Mouse (Mus musculus): Measurements from ENCODE around the gene Olfr1116.
"Not testable (repeated sequence)": the region's sequence is repeated elsewhere in the genome, so short reads cannot be mapped to it uniquely, and the experiment has no call there.

The Olfr1116 gene

DNA sequence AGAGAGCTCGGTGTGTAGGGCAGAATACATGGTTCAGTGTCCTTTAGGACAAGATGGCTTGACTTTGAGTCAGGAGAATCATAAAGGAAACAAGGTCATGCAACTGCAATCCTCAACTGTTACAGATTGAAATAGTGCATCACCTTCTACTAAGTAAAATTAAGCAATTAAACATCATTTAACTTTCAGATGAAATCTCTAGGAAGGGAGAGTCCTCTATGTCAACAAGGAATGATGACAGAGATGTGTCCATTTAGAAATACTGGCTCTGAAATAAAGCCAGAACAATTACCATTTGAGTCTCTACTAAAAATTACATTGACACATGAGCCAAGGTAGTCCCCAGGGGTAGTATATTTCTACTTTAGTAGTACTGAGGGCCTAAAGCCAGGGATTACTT, at the start of gene Olfr1116:
Olfr1116 (plus strand) TSS at position 301 of the 400 bp plus-strand sequence.
- DNase-seq (ENCODE audit: low spot score) = no peak

DNA sequence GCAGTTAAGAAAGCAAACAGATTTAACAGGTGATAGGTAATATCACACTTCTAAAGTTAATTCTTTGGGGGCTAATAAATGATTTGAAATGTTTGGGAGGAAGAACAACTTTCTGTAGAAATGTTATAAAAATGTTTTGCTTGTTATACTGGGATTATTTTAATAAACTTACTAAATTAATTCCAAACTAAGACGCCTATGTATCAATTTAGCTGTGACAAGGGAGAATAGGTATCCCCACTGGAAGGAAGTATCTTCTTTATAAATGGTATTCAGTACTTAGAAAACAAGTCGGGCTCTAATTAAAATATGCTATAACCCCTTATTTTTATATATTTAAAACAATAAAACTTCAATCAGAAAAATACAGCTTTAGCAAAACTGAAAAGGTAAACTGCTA, 19.6 kb upstream of the Olfr1116 start, which contains the start of gene Olfr1115:
Olfr1115 (plus strand) TSS at position 301 of the 400 bp plus-strand sequence.
- DNase-seq (ENCODE audit: low spot score) = no peak

DNA sequence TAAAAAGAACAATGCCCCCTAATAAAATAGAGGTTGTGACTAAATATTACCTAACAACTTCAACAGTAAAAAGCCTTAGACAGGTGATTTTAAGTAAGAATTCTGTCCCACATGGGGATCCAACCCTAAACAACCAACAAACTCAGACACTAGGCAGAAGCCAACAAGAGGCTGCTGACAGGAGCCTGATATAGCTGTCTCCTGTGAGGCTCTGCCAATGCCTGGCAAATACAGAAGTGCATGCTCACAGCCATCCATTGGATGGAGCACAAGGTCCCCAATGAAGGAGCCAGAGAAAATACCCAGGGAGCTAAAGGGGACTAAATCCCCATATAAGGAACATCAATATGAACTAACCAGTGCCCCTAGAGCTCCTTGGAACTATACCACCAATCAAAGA, 26.6 kb downstream of the Olfr1116 start:
- not testable (repeated sequence) for DNase-seq (ENCODE audit: low spot score)

DNA sequence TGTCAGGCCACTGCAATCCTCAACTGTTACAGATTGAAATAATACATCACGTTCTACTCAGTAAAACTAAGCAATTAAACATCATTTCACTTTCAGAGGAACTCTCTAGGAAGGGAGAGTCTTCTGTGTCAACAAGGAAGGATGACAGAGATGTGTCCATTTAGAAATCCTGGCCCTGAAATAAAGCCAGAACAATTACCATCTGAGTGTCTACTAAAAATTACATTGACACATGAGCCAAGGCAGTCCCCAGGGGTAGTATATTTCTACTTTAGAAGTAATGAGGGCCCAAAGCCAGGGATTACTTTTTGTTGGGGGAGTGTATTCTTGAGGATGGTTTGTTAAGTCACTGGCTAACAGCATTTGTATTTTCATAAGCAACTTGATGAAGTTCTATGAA, 39.9 kb downstream of the Olfr1116 start, which contains the start of gene Olfr1118:
Olfr1118 (plus strand) TSS at position 301 of the 400 bp plus-strand sequence.
- no peak for DNase-seq (ENCODE audit: low spot score)
